Mouse (Mus musculus) hematopoietic stem cell, adult 5-6 weeks (primary cell): ENCODE results near the gene Gpalpp1. TPM values are rescaled to one million over a fixed set of nuclear protein-coding genes. Genes with fewer than 3 reads are reported as not detected.
A peak's percentile ranks its signal among the peaks of the same experiment; 100 is the strongest.

ENCODE experiments used
- ATAC-seq, 2 experiments: fragments of 125-278 bp in 1 of 2; replicated peaks in 1 of 2; 2 replicates each; pipeline ENCODE4 v1.8.0; 2016 to 2017; ENCODE audit warnings: inconsistent platforms in 2 of 2, mild to moderate bottlenecking in 2 of 2, moderate number of reproducible peaks in 2 of 2, low read depth in 1 of 2, moderate TSS enrichment in 1 of 2; ENCODE audit not compliant: low FRiP score in 2 of 2, poor library complexity in 2 of 2, severe bottlenecking in 2 of 2, insufficient read depth in 1 of 2, low TSS enrichment in 1 of 2
- total RNA-seq: library from RNA; stranded (forward); fragments of 172-1452, 232-1000 nt; gene quantifications from 2 replicates; pipeline ENCODE4 v1.2.3, GENCODE M21; 2017

The Gpalpp1 gene
- total RNA-seq, 1 experiment from 2014 or later: 48.6 TPM

DNA sequence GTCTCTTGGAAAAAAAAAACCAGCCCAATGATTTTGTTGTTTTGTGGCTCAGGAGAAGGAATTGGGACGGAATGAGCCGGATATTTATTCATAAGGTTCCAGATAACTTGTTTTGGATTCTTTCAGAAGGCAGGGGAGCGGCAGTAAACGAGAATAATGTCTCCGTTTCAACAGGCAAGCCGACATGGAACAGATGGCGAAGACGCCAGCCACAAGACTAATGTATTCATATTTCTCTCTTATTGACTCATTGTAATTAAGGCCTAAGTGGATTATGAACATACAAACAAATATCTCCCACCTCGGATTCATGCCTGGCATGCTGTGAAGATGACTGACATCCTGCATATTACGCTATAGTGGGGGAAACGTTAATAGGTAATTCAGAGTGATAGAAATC is 56.8 kb downstream of the Gpalpp1 start:
- no peak for ATAC-seq

DNA sequence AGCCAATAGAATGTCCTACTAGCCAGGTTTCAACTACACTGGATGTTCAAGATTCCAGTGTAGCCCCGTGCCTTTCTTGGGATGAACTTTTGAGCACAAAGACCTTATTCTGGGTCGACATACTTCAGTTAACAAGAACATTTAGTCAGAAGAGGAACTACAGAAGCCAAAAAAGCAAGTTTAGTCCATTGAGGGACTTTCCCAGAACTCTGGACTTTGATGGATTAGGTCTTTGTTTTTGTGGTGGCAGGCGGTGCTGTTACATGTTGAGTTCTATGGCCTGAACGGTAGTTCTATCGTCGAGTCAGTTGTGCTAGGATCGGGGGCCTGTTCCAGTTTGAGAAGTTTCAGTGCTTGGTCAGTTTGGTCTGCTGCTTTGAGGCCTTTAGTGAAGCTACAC is 58.6 kb downstream of the Gpalpp1 start:
- peak; percentile 48 to 49; a peak in 2 of 4 replicates for ATAC-seq

DNA sequence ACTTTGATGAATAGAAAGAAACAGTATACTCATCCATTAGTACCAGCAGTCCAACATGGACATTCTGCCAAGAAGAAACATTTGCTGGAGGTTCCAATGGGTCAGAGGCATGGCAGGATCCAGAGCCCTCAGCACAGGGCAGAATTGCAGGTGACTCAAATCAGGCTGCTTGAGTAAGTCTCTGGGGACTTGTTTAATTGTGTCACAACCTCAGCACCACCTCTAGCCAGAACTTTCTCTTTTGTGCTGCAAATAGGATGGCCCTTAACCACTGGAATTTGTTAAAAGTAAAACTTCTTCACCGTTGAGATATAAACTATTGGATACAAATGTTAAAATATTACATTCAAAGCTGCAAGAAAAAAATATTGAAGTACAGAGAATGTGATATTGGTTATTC is 64.8 kb downstream of the Gpalpp1 start:
- ATAC-seq: no peak

DNA sequence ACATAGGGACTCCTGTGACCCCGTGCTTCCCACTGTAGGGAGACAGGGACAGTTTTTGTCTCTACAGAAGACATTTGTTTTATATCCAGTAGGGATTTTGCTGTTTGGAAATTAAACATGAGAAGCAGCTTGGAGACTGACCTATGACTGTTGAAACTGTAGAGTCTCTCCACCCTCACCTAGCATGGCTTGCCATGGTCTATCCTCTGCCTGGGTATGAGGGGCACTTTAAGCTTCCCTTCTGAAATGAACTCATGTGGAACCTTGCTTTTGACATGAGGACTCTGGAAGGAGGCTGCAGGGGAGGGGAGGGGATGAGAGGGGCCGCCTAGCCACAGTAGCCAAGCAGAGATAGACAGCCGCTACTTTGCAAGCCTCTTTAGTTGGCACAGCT is 66.4 kb downstream of the Gpalpp1 start:
- ATAC-seq: no peak

DNA sequence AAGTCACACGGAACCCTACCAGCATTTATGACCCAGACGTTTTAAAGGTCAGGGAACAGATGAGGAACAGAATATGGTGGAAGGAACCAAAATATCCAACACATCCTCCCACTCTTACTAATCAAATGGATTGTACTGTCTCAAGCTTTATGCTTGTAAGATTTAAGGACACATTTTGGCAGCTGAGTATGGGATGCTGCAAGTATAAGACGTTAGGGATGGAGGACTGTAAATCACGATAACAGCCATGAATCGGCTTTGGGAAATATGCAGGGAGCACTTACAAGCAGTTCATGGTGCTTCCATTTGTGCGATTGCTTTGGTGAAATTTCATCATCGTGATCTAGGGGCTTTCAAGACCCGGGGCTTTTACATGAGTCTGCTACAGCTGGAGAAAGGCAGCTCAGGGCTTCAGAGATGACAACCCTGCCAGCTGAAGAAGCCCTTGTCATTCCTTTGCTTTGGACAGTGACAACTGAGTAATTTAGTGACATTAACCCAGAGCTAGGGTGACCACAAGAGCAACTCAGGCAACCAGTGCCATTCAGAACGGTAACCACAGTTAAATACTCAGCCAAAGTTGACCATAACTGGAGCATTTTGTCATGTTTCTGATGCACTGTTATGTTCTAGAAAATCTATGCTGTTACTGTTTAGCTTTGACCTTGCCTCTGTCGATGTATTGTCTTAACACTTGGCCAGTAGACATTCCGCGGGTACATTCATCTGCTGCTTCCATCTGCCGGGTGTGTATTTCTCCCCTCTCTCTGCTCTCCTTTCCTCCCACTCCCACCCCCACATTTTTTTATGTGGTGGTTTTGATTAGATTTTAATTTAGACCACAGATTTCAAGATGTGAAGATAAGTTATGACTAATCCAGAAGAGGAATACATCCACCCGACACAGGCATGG is 67.1 kb downstream of the Gpalpp1 start:
- ATAC-seq: no peak

Other genes starting within 250 kb of the Gpalpp1 start
- gene Kctd4, start 155.8 kb downstream of the Gpalpp1 start, total RNA-seq: not detected in 2 replicates
- 52.9 and 56.8 TPM in 2 replicates for gene Gtf2f2, start 99.9 kb downstream of the Gpalpp1 start, total RNA-seq
- gene Nufip1, start 131 bp upstream of the Gpalpp1 start, total RNA-seq: 27.1 and 27.3 TPM in 2 replicates